Mouse (Mus musculus): ENCODE results near the gene Tmem132d. TPM values are rescaled to one million over a fixed set of nuclear protein-coding genes. Genes with fewer than 3 reads are reported as not detected.

Tmem132d gene
- polyA plus RNA-seq, 1 experiment from 2014 or later: not detected

DNA sequence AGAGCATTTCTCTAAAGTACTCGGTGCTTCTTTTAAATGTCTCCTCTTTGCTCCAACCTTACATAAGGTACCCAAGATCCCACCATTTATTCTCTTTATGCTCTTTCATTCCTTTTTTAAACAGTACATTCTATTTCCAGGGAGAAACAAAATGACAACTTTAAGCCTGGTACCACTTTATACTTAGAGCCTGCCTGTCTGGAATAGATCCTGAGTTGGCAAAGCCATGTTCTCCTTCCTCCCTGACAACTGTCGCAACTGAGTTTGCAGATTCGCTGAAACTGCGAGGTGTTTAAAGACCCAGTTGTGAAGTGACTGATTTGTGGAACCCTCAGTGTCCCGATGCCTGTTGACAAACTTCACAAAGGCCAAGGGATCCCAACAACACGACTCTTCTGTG is 165.5 kb downstream of the Tmem132d start:
- Histone ChIP-seq H3K27ac (ENCODE audit: low read depth, low read length) (no peak overlapping the region), H3K36me3 (ENCODE audit: control insufficient read depth, insufficient read depth) (no peaks in the 10 kb centered on the region), H3K4me2 (replicated peaks; ENCODE audit: low read depth) (no peak overlapping the region), H3K4me1 (replicated peaks; ENCODE audit: control insufficient read depth, insufficient read depth, low read length) (no peaks in the 10 kb centered on the region), H3K4me3 (ENCODE audit: low read depth, low read length) (no peak overlapping the region), H3K9ac (ENCODE audit: low read depth, low read length) (no peak overlapping the region), H3K9me3 (ENCODE audit: control insufficient read depth) (no peaks in the 10 kb centered on the region), H3K27me3 (replicated peaks; ENCODE audit: control insufficient read depth, insufficient read depth, low read length) (no peaks in the 10 kb centered on the region)
- ATAC-seq: no peak
- 89% methylated on average over 6 of the region's 6 CpGs for WGBS
- TF ChIP-seq CTCF (IDR thresholded peaks at IDR 0.05; ENCODE audit: low read depth): no peak

DNA sequence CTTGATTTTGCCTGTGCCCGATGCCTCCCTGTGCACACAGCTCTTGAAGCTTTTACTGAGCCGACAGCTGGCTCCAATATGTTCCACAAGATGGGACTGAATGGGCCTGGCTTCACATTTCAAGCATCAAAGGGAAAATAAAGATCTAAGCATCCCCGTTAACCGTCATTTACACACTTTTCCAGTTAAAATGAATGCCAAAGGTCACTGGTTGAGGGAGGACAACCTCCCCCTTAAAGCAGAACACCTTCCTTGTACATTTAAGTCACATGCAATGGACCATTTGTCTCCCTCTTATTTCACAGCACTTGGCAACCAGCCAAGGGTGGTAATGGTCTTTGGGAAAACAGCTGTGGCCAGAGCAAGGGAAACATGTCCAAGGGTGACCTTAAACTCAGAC is 188.7 kb downstream of the Tmem132d start:
- H3K9me3 ChIP-seq (ENCODE audit: control insufficient read depth): 0 out of 2 replicates have a peak, but pooled peaks cover 2% of the 10 kb centered on the region
- no peak overlapping the region for H3K9ac ChIP-seq (ENCODE audit: low read depth, low read length)
- no peaks in the 10 kb centered on the region for H3K27me3 ChIP-seq (replicated peaks; ENCODE audit: control insufficient read depth, insufficient read depth, low read length)
- H3K36me3 ChIP-seq (ENCODE audit: control insufficient read depth, insufficient read depth): no peaks in the 10 kb centered on the region
- WGBS: 70% methylated on average over 4 of the region's 4 CpGs
- no peak overlapping the region for H3K4me3 ChIP-seq (ENCODE audit: low read depth, low read length)
- no peaks in the 10 kb centered on the region for H3K4me1 ChIP-seq (replicated peaks; ENCODE audit: control insufficient read depth, insufficient read depth, low read length)
- no peak overlapping the region for H3K27ac ChIP-seq (ENCODE audit: low read depth, low read length)
- ATAC-seq: no peak
- no peak for TF ChIP-seq CTCF (IDR thresholded peaks at IDR 0.05; ENCODE audit: low read depth)
- H3K4me2 ChIP-seq (replicated peaks; ENCODE audit: low read depth): no peak overlapping the region

DNA sequence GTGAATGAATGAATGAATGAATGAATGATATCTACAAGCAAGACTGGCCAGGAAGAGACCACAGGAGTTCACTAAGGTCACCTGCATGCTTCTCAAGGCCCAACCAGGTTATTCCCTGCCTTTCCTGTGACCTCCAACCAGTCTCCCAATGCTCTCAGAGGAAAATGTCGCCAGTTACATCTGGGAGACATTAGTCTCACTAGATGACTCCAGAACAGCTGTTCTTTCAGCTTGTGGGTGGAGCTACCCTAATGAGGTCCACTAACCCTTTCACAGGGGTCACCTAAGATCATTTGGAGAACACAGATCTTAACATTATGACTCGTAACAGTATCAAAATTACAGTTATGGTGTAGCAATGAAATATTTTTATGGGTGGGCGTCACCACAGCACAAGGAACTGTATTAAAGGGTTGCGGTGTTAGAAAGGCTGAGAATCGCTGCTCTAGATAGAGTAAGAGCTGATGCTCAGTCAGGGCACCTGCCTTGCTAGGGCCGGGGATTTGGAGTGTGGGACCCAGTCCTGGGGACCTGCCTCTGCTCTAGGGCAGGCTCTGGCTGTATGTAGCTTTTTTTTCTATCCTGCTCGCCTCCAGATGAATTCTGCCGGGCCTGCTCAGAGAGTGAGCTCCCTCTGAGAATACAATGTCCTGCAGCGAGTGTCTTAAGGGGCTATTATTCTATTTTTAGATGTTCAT is 196.1 kb downstream of the Tmem132d start:
- 67% methylated on average over 9 of the region's 9 CpGs for WGBS

DNA sequence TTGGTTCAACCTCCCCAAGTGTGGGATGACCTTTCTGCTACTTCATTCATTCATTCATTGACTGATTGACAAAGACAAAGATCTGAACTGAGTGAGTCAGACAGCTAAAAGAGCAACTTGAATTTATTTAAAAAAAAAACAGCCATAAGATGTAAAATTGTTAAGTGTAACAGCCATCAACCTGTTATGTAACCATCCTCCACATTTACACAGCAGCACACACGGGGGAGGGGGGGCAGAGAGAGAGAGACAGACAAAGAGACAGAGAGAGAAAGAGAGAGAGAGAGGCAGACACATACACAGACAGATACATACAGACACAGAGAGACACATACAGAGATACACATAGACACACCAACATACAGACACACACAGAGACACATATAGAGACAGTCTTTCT is 197.3 kb downstream of the Tmem132d start:
- Histone ChIP-seq H3K4me3 (ENCODE audit: low read depth, low read length) (no peak overlapping the region), H3K27me3 (replicated peaks; ENCODE audit: control insufficient read depth, insufficient read depth, low read length) (no peaks in the 10 kb centered on the region), H3K27ac (ENCODE audit: low read depth, low read length) (no peak overlapping the region), H3K9me3 (ENCODE audit: control insufficient read depth) (no peaks in the 10 kb centered on the region), H3K4me2 (replicated peaks; ENCODE audit: low read depth) (no peak overlapping the region), H3K36me3 (ENCODE audit: control insufficient read depth, insufficient read depth) (no peaks in the 10 kb centered on the region), H3K4me1 (replicated peaks; ENCODE audit: control insufficient read depth, insufficient read depth, low read length) (no peaks in the 10 kb centered on the region), H3K9ac (ENCODE audit: low read depth, low read length) (no peak overlapping the region)
- 67% methylated on average over 1 of the region's 1 CpGs for WGBS
- TF ChIP-seq CTCF (IDR thresholded peaks at IDR 0.05; ENCODE audit: low read depth): no peak
- no peak for ATAC-seq

More for the DNA sequence above, 196.1 kb downstream of the Tmem132d start:
- H3K36me3 ChIP-seq (ENCODE audit: control insufficient read depth, insufficient read depth): no peaks in the 10 kb centered on the region
- no peak overlapping the region for H3K9ac ChIP-seq (ENCODE audit: low read depth, low read length)
- H3K27me3 ChIP-seq (replicated peaks; ENCODE audit: control insufficient read depth, insufficient read depth, low read length): no peaks in the 10 kb centered on the region
- no peak overlapping the region for H3K4me3 ChIP-seq (ENCODE audit: low read depth, low read length)
- no peaks in the 10 kb centered on the region for H3K9me3 ChIP-seq (ENCODE audit: control insufficient read depth)
- no peak for TF ChIP-seq CTCF (IDR thresholded peaks at IDR 0.05; ENCODE audit: low read depth)
- no peaks in the 10 kb centered on the region for H3K4me1 ChIP-seq (replicated peaks; ENCODE audit: control insufficient read depth, insufficient read depth, low read length)
- H3K27ac ChIP-seq (ENCODE audit: low read depth, low read length): no peak overlapping the region
- ATAC-seq: no peak
- no peak overlapping the region for H3K4me2 ChIP-seq (replicated peaks; ENCODE audit: low read depth)

DNA sequence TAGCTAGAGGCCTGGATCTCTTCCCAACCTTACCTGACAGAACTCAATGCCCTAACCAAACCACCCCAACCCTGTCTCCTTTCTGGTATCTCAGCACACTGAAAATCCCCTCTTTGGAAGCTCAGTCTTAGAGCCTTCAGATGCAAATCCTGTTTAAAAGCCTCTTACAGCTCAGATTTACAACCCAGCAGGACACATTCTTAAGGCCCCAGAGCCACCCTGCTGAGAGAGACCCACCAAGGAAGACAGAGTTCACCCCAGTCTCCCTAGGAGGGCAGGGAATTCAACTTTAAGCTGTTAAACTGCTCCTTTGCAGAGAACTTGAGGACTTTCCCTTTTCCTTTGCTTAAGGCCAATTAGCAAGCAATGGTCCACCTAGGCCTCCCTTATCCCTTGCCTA is 199.8 kb downstream of the Tmem132d start:
- Histone ChIP-seq H3K27me3 (replicated peaks; ENCODE audit: control insufficient read depth, insufficient read depth, low read length) (no peaks in the 10 kb centered on the region), H3K9me3 (ENCODE audit: control insufficient read depth) (no peaks in the 10 kb centered on the region), H3K4me1 (replicated peaks; ENCODE audit: control insufficient read depth, insufficient read depth, low read length) (no peaks in the 10 kb centered on the region), H3K4me3 (ENCODE audit: low read depth, low read length) (no peak overlapping the region), H3K27ac (ENCODE audit: low read depth, low read length) (no peak overlapping the region), H3K4me2 (replicated peaks; ENCODE audit: low read depth) (no peak overlapping the region), H3K36me3 (ENCODE audit: control insufficient read depth, insufficient read depth) (no peaks in the 10 kb centered on the region), H3K9ac (ENCODE audit: low read depth, low read length) (no peak overlapping the region)
- no peak for TF ChIP-seq CTCF (IDR thresholded peaks at IDR 0.05; ENCODE audit: low read depth)
- no peak for ATAC-seq

DNA sequence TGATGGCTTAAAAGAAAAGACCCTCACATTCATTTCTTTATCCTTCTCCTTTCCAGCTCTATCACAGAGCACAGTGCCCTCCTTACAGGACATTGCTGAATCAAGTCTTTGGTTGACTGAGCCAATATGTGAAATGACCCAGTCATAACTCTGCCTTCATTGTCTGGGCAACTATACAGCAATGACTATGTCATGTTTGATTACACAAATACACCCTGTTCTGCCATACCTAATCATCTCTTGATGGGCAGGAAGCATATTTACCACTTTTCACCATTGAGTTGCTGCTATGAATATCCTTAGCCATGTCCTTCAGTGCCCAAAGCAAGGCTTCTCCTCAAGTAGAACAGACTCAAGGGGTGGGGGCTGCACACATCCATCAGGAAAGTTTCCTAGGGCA is 214.6 kb downstream of the Tmem132d start:
- H3K27me3 ChIP-seq (replicated peaks; ENCODE audit: control insufficient read depth, insufficient read depth, low read length): no peaks in the 10 kb centered on the region
- no peak overlapping the region for H3K27ac ChIP-seq (ENCODE audit: low read depth, low read length)
- no peak for ATAC-seq
- H3K36me3 ChIP-seq (ENCODE audit: control insufficient read depth, insufficient read depth): no peaks in the 10 kb centered on the region
- no peak overlapping the region for H3K9ac ChIP-seq (ENCODE audit: low read depth, low read length)
- TF ChIP-seq CTCF (IDR thresholded peaks at IDR 0.05; ENCODE audit: low read depth): no peak
- no peak overlapping the region for H3K4me2 ChIP-seq (replicated peaks; ENCODE audit: low read depth)
- H3K4me1 ChIP-seq (replicated peaks; ENCODE audit: control insufficient read depth, insufficient read depth, low read length): no peaks in the 10 kb centered on the region
- no peaks in the 10 kb centered on the region for H3K9me3 ChIP-seq (ENCODE audit: control insufficient read depth)
- H3K4me3 ChIP-seq (ENCODE audit: low read depth, low read length): no peak overlapping the region

DNA sequence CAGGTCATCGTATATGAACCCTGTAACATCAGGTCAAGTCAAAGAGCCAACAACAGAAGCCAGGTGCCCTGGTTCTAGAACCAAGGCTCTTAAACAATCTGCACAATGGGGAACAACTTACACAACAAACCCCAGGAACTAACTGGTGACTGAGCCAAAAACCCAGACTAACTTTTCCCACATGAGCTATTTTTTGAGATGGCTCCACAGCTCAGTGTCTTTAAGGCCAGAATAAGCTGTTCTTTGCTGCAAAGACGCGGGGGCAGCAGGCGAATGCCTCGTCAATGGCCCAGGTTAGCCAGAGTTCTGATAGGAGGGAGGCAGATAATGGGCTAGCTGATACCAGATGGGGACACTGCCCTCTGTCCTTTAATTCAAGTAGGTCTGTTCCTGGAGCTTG is 221.8 kb downstream of the Tmem132d start:
- Histone ChIP-seq H3K4me3 (ENCODE audit: low read depth, low read length) (no peak overlapping the region), H3K9me3 (ENCODE audit: control insufficient read depth) (no peaks in the 10 kb centered on the region), H3K4me2 (replicated peaks; ENCODE audit: low read depth) (no peak overlapping the region), H3K27ac (ENCODE audit: low read depth, low read length) (no peak overlapping the region), H3K9ac (ENCODE audit: low read depth, low read length) (no peak overlapping the region), H3K4me1 (replicated peaks; ENCODE audit: control insufficient read depth, insufficient read depth, low read length) (no peaks in the 10 kb centered on the region), H3K36me3 (ENCODE audit: control insufficient read depth, insufficient read depth) (no peaks in the 10 kb centered on the region), H3K27me3 (replicated peaks; ENCODE audit: control insufficient read depth, insufficient read depth, low read length) (no peaks in the 10 kb centered on the region)
- 84% methylated on average over 5 of the region's 5 CpGs for WGBS
- no peak for TF ChIP-seq CTCF (IDR thresholded peaks at IDR 0.05; ENCODE audit: low read depth)
- no peak for ATAC-seq

All from intestine, postnatal 0 days (tissue).